Mouse (Mus musculus) regulatory T cell (primary cell): ENCODE data around the gene Tnf.

ENCODE experiments used
- in situ Hi-C: fragments of 300-600 bp; cut with MboI, MseI; formaldehyde crosslinking; loops from one replicate; pipeline ENCODE4 v1.15.1; 2025; ENCODE audit warnings: high pct_unique_total_duplicates

The Tnf gene

DNA sequence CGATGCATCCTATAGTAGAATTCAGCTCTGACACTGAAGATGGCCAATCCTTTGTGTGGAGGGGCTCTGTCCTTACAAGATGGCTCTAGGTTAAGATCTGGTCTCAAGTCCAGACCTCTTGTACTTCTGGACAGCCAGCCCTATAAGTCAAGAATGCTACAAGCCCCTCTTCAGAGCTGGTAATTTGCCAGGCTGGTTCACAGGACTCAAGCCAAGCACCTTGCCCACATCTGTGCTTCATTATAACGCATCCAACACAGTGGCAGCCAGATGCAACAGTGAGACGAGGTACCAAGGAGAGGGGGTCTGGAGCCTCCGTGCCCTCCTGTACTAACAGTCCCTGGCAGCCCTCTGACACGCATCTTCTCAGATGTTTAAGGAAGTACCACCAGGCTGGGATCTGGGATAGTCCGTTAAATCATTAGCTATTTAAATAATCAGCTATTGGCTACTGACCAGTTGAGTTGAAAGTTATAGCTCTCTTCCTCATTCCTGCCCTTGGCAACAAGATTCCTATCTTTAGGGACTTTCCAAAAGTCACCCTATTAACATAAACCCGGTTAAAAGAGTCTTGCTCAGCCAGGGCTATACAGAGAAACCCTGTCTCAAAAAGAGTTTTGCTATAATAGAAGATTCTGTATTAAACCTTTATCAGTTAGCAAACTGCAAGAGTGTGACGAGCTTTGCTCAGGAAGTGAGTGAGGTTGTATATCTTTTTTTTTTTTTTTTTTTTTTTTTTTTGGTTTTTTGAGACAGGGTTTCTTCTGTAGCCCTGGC, 27.4 kb downstream of the Tnf start:
- in situ Hi-C loops, result no loop called here

DNA sequence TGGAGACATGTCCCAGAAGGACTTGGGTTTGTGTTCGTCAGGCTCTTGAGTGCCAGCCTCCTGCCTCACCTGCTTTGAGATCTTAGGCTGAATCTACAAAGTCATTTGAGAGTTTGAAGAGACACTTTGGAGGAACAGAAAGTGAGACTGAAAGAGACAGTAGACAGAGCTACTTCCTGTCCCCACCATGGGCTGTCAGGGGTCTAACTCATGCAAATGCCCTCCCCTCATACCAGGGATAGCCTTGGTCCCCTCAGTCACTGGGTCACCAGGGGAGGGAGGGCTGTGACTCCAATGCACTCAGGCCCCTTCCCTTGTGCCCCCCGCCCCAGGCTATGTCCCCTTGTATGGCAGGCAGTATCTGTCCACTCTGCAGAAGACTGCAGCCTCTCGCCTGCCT, 28.5 kb downstream of the Tnf start:
- in situ Hi-C loops, result no loop called here

DNA sequence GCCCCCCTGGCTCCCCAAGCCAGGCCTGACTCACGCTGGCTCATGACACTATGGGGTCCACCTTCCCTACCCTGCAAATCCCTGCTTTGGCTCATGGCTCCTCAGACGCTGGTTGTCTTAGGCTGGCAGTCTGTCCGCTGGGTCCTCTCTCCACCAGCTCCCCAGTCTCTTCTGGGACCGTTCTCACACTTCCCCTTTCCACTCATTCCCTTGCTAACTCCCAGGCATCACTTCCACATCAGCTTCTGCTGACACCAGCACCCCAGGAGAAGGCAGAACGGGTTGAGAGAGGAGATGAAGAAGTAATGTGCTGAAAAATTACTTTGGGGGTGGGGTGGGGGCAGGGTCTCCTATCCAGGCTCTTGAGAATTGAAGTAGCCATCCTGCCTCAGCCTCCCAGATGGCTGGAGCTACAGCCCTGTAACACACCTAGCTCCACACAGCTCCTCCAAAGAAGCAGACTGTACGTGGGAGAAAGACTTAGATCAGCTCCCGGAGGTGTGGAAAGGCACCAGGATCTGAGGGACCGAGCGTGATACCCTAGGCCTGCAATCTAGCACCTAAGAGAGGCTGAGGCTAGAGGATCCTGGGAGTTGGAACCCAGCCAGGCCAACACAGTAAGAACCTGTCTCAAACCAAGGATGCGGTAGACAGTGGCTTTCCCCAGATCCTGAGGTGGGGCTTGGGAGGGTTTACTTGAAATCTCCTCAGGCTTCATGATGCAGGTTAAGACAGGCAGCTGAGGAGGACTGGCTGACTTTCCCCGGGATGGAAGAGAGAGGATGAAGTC, 29.2 kb downstream of the Tnf start:
- in situ Hi-C loops, result no loop called here

DNA sequence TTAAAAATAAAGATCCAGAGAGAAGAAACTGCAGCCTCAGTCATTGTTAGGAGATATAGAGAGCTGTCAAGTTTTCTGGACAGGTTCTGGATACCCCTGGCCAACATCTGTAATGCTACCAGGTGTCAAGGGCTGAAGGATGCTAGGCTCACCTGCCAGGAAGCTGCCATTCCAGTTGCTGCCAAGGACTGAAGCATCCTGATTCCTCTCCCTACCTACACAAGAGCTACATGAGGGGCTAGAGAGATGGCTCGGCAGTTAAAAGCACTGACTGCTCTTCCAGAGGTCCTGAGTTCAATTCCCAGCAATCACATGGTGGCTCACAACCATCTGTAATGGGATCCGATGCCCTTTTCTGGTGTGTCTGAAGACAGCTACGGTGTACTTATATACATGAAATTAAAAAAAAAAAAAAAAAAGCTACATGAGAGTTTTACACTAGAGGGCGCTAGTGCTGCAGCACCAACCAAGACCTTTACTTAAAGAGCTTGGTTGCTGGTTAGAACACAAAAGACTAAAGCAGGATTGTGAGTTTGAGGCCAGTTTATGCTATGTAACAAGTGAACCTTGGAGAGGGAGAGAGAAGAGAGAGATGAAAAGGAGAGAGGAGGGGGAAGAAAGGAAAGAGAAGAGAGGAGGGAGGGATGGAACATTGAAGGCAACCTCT, 33.1 kb downstream of the Tnf start:
- in situ Hi-C loops, result loop anchor here (5.0 kb wide), 1 partner anchor 64 kb away; the partner anchor contains the start of gene Atp6v1g2

DNA sequence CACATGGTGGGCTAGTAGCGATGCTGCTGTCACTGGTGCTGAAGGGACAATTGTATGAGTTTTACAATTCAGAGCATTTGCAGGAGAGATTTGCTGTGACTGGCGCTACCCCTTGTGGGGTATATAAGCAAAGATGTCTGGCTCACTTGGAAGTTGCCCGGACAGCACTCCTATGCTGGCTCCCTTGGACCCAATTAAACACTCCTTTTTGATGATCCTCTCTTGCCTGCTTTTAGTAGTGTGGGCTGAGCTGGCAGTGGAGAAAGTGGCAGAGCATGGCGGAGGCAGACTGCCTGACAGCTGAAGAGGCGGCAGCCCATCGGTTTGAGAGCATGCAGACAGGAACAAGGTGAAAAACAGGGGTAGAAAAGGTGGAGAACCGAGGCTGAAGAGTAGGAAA, 34.0 kb downstream of the Tnf start:
- in situ Hi-C loops, result loop anchor here (5.0 kb wide), 1 partner anchor 65 kb away; the partner anchor contains the start of gene Atp6v1g2

DNA sequence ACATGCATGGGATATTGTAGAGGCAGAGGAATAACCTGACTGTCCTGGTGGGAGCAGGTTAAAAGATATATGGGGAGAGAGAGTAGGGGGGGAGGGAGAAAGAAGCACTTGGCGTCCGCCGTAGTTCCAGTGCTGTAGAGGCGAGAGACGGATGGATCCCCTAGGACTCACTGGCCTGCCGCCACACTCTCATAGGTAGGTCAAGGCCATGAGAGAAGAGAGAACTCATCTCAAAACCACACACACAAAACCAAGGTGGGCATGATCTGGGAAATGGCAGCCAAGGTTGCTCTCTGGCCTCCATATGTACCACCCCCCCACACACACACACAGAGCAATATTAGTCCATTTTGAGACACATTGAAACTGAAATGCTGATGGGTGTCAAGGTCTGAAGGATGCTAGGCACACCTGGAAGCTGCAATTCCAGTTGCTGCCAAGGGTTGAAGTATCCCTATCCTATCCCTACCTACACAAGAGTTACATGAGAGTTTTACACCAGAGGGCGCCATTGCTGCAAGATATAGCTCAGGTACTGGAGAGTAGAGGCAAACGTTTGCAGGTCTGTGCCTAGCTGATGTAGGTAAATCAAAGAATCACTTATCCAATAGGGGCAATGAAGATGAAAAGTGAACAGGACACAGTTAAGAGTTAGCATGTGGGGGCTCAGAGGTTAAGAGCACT, 35.3 kb downstream of the Tnf start:
- in situ Hi-C loops, result loop anchor here (5.0 kb wide), 1 partner anchor 66 kb away; the partner anchor contains the start of gene Atp6v1g2

DNA sequence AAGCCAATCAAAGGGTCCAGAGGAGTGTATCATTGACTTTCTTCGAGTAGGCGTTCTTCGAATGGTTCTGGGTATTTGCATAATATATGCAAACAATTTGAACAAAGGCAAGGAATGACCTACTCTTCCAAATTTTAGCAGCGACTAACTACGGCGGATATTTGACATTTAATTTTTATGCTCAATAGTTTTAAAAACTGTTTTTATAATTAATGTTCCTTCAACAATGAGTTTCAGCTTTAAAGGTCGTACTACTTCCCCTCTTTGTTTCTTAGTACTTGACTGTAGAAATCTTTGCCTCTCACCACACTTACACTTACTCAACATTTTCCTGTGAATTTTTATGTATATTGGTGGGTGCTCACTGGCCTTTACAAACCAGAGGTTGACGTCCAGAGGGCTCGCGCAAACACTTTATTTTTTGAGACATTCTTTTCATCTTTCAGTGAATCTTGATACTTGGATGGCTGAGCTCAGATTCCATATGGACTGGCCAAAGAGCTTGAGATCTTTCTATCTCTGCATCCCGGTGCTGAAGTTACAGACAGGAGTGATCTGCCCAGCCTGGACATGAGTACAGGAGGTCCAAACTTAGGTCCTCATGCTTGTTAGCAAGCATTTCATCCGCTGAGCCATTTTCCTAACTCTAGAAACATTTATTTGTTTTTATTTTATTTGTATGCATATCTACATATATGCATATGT, 36.2 kb downstream of the Tnf start:
- in situ Hi-C loops, result loop anchor here (5.0 kb wide), 1 partner anchor 67 kb away; the partner anchor contains the start of gene Atp6v1g2

DNA sequence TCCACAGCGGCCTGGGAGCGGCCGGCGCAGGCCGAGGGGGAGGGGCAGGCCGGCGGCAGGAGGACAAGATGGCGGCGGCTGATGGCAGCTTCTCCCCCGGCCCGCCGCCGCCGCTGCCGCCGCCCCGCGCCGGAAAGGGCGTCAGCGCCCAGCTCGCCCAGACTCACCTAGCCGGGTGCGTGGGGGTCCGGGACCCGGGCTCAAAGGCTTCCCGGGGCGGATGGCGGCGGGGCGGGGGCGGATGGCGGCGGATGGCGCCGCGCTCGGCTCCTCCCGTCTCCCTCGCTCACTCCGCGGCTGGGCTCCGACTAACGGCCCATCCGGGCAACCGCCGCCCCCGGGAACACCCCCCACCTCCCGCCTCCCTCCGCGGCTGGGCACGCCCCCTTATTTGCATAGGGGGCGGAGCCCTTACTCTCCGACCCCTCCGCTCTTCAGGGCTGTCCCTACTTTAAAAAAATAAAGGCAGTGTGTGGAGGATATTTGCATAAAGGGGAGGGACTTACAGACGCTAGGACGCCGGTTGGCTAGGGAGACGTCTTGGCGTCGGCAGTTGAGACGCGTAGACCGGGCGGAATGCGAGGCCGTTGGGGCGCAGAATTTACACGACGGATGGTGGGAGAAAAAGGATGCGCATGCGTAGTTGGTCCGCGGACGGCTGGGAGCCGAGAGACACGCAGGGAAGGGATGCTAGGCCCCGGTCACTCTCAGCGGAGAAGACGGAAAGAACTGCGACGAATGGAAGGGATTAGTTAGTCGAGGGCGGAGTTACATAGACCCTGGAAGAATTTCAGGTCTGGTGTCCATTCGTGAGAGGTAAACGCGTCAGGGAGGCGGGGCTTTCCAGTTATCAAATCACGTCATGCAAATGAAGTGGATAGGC, 37.0 kb downstream of the Tnf start, which contains the start of gene Prrc2a:
Gene Prrc2a (minus strand): TSS at position 330 of the 883 bp plus-strand sequence.
- in situ Hi-C loops, result loop anchor here (5.0 kb wide), 1 partner anchor 67 kb away; the partner anchor contains the start of gene Atp6v1g2

DNA sequence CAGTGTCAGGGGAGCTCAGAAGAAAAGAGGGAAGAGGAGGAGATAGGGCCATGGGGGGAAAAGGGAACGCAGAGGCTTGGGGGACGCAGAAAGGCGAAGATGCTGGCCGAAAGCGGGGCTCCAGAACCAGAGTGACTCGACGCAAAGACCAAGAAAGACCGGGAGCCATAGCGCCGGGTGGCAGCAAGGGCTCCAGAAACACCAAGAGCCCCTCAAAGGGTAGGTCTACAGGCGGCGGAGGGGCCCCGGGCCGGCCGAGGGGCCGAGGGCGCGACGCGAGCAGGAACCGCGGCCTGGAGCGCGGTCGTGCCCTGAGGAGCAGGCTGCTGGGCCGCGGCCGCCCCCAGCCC, 37.6 kb downstream of the Tnf start:
- in situ Hi-C loops, result no loop called here

DNA sequence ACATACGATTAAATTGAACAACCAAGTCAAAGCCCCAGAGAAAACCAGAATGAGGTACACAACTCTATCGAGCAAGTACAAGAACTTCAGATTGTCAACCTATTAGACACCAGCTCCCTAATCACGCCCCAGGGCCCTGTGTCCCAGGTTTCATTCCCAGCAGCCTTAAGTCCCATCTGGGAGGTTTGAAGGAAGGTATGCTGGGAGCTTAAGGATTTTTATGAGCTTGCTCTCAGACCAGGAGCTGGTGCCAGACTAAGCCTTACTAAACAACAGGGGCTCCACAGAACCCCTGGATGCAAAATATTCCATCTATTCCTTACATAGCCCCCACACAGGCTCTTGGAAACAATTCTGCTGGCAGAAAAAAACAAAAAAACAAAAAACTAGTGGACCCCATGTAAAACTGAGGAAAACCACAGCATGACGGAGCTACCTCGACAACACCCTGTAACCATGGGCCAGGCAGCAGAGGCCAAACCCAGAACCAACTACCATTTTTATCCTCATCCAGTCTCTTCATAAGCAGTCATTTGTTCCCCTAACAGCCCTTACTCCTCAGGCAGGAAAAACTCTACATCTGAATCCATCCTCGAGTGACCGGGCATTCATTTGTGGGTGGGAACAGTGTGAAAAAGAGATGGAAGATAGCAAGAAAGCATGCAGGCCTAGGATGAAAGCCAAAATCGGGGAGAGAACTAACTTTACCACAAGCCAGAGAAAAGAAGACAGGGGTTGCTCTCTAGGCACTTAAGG, 38.3 kb downstream of the Tnf start:
- in situ Hi-C loops, result no loop called here

DNA sequence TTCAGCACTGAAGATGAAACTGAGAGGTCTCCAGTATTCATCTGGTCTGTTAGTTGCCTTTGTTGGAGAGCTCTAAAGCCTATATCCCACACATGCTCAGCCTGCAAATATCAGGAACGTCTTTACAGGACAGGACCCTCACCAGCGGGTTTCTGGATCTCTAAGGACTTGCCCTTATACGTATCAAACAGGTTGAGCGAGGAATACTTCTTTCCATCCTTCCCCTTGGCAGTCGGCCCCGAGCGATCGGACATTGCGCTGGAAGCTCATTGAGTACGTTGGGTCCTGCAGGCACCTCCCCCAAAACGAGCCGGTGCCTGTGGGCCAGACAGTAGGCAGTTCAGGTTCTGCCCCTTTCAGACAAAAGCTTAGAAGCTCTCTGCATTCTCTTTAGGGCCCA, 39.1 kb downstream of the Tnf start:
- in situ Hi-C loops, result no loop called here

DNA sequence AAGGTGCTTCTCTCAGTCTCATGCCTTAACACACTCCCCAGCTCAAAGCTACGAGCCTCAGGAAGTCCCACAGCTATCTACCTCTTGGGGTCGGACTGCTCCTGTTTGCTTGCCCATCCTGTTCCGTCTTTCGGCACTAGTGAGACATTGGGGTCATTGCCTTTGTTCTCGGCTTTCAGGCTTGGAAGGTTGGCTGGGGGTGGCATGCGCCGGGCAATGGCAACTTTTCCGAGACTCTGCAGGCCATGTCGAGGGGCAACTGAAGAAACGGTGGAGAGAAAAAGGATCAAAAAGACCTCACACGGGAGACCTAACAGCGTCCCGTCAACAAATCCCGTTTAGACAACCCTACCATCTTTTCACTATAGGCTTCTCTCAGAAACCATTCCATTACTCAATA, 39.7 kb downstream of the Tnf start:
- in situ Hi-C loops, result no loop called here

DNA sequence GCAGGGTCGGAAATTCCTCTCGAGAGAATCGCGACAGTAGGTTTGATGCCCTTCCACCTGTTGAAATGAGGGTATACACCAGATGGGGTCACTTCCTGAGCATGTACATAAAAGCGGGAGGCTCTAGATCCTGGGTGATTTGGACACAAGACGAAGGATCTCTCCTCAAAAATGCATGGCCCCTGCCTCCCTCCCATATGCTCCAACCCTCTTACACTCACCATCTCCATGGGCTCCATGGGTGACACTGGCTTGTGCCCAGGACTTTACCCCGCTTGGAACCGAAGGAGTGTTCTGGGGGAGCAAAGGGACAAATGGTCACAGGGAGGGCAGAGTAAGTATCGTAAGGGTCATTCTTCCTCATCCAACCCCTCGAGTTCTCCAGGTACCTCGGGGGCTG, 40.4 kb downstream of the Tnf start:
- in situ Hi-C loops, result no loop called here

DNA sequence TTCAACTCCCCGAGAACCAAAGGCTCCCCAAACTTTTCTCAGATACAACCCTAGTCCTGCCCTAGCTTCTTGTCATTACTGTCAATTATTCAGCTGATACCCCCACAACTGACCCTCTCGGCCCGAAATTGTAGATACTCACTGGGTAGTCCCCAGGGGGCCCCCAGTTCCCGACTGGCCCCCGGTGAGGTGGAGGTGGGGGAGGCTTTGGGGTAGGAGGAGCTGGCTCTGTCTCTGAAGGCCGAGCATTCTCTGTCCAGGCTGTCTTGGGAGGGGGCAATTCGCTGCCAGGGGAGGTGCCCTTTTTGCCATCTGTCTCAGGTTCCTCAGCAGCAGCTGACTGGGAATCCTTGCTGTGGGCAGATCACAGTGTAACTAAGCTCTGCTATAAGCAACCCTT, 42.2 kb downstream of the Tnf start:
- in situ Hi-C loops, result no loop called here

DNA sequence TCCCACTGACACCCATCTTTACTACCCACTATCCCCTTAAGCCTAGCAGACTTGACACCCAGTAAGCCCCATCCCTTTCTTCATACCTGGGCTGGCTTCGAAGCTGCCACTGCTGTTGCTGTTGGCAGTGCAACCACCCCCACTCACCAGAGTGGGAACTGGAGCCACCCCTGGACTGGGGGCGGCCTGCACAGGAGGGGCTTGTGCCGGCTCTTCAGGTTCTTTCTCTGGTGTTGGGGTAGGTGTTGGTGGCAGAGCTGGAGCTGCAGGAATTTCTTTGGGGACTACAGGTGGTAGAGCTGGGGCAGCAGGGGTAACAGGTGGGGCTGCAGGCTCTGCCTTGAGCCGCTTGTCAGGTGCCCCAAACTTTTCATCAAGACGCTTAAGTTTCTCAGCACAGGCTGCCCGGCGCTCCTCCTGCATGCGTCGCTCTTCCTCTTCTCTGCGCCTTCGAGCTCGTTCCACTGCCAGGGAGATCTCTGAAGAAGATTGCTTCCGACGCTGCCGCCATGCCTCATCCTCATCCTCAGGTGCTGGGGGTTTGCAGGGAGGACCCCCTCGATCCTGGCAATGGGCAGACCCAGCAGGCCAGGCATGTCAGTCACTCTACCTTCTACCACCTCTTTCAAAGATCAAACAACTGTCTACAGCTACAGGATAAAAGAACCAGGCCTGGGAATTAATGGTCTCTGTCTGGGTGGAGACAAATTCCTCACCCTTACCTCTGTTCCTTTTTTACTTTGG, 42.8 kb downstream of the Tnf start:
- in situ Hi-C loops, result no loop called here

DNA sequence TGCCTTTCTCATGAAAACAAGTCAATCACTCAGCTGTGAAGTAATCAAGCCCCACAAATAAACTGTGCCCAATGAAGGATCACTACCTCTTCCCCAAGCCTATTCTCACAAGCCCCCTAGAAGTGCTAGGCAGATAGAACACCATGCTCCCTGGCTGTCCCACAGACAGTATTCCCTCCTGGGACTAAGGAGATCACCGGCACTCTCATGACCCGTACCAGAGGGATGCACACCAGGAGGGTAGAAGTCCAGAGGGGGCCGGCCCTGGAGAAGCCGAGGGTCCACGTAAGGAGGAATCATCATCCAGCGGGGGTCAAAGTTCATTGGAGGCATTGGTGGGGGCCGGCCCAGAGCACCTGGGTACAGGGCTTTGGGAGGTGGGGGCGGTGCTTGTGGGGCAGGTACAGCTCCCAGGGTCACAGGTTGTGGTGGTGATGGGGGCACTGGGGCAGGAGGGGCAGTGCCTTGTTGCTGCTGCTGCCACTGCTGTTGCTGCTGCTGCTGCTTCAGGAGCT, 44.1 kb downstream of the Tnf start:
- in situ Hi-C loops, result no loop called here

DNA sequence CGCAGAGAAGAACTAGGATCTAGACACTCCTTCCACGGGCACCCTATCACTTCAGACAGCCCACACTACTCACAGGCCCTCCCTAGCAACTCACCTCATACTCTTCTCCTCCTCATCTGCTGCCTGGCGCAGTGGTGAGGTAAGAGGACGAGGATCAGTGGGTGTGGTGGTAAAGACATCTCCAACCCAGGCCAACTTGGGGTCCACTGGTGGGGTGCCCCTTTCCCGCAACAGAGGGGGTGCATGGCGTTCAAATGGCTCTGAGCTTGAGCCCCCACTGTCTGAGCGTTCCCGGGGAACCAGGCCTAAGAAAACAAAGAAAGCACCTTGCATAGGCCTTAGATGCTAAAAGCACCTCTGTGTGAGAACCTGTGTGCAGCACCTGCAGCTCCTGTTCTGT, 44.6 kb downstream of the Tnf start:
- in situ Hi-C loops, result no loop called here

DNA sequence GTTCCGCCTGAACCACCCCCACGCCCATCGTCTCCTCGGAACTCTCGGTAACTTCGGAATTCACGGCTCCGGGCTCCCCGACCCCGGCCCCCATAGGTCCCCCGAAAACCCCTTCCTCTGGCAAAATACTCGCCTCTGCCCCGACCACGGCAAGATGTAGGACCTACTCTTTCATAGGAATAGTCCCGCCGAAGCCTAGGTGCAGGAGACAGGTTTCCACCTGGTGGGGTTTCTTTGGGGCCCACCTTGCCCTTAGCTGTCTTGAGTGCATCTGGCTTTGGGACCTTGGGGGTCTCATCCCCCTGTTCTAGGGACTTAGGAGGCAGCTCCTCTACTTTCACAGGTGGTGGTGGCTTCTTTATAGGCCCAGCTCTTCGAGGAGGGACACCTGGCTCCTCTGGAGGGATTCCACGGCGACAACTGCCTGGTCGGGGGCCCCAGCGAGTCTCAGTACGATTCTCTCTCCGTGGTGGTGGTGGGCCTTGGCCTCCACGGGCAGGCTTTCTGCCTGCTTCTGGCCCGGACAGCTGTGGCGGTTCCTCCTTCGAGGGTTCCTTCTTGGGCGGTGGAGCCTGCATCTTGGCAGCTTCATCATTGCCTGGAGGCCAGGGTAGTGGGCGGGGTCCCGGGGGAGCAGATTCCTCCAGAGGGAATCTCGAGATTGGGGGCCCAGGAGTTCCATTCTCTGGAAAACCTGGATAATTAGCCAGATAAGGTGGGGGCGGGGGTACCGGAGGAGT, 45.2 kb downstream of the Tnf start:
- in situ Hi-C loops, result no loop called here
